Mouse (Mus musculus): ENCODE measurements at regions not wholly inside any gene's neighbourhood (a gene's known extent, or its start where the extent isn't known, plus 50 kb on each side); places are given as distances from the start of the nearest gene placed in this dataset.

DNA sequence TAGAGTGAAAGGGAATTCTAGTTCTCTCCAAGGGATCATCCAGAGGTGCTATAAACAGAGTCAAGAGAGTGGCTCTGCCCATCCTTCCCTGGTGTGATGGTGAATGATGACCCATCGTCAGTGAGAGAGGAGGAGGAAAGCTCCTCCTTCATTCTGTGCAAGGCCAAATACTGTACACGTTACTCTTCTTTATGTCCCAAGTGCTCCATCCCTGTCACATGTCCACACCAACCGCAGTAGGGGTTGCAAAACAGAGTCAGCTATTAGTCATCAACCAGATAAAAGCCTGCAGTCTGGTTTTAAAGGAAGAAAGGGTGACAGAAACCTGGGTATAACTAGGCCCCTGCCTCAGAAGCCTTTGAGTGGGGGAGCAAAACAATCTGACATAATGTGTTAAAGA lies 512.2 kb downstream of the Ccdc171 start:
- no peak for DNase-seq

DNA sequence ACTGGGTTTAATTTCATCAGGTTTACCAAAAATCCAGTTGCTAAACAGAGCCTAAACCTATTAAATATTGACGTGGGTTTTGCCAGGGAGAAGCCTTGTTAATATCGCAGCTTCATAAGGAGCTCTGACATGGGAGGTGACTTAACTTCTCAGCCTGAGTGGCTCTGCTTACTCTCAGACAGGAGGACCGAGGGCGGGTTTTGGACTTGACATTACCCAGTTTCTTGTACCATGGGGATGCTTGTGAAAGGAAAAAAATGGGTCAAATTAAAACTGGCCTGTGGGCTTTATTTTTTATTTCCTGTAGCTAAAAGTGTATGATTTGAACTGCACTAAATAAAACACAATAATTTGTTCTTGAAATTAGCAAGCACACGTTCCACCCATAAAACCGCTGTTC lies 524.9 kb downstream of the Ccdc171 start:
- no peak for DNase-seq

DNA sequence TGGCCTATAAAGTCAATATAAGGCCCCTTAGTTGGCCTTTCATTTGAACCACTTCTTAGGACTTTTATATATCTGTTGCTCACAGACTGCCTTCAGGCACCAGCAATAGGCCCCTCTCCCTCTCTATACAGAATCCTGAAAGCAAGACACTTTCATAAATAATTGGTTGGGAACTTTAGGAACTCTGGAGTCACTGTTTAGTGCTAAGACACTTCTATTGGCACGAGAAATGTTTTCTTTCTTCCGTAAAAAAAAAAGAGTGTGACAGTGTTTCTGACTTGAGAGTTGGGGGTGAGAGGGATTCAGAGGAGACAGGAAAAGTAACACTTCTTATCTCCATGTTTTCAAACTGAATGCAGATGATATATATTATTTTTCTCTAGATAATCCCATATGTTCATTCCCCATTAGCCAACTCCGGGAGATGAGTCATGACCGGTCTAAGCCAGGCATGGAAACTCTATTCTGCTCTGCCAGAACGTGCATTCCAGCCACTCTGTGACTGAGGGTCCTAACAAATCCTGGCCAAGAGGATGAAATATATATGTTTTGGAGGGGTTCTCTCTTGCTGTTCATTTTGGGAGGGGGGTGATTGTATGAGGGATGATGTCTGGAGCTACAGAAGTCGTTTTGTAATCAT lies 531.6 kb downstream of the Ccdc171 start:
- no peak for DNase-seq

DNA sequence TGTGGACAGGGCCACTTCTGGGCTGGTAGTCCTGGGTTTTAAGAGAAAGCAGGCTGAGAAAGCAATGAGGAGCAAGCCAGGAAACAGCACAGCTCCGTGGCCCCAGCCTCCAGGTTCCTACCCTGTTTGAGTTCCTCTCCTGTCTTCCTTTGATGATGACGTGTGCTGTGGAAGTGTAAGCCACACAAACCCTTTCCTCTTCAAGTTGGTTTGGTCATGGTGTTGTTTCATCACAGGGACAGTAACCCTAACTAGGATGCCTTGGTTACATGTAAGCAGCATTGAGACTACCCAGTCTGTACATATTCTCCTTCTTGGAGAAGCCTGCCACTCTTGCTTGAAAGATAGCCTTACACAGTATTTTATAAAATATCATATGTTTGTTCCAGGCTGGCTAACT lies 534.8 kb downstream of the Ccdc171 start:
- DNase-seq: no peak

DNA sequence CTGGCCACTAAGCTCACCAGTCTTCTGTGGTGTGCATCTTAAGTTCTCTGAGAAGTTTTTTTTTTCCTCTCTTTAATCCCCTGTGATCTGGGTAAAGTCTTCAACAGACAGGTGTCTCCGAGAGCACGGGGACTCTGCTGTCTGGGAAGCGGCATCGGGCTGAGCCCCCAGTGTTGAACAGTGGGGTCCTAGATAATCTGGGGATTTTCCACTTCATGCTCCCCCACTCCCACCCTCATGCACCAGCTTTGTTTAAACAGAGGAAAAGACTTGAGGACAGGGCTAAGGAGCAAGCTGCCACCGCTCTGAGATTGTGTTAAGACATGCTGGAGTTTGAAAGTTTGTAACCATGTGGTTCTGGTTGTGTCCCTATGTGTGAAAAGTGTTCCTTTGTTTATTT lies 538.4 kb downstream of the Ccdc171 start:
- DNase-seq: no peak

DNA sequence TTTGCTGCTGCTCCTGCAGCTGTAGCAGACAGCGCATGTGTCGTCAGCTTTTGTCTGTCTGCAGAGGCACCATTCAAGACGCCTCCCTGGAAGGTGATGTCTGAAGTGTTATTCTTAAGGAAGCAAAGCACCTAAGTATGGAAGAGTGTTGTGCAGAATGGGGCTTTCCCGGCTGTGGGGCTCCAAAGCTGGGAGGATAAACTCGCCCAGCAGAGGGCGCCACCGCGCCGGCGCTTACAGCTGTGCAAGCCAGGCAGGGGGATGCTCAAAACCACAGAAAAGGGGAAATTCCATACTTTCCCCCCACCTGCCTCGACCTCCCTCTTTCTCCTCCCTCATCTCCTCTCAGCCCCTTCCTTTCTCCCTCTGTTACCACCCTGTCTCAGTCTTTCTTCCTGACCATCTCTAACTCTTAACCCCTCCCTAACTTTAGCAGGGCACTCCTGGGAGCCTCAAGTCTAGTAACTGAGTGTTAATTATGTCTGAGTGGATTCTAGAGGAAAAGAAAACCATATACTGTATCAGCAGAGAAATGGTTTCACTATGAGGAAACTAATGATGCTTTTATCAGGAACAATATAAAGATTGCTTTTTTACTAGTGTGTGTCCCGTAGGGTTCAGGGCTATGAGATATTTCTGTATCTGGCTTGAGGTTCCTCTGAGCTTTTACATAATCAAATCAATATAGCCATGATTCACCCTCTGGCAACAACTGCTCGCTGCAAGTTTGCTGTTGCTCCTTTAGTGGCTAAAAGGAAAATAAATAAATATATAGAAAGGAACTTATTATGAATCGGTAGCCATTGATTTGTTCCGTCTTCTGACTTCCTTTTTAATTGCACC lies 539.5 kb downstream of the Ccdc171 start:
- DNase-seq: peak; percentile 63

DNA sequence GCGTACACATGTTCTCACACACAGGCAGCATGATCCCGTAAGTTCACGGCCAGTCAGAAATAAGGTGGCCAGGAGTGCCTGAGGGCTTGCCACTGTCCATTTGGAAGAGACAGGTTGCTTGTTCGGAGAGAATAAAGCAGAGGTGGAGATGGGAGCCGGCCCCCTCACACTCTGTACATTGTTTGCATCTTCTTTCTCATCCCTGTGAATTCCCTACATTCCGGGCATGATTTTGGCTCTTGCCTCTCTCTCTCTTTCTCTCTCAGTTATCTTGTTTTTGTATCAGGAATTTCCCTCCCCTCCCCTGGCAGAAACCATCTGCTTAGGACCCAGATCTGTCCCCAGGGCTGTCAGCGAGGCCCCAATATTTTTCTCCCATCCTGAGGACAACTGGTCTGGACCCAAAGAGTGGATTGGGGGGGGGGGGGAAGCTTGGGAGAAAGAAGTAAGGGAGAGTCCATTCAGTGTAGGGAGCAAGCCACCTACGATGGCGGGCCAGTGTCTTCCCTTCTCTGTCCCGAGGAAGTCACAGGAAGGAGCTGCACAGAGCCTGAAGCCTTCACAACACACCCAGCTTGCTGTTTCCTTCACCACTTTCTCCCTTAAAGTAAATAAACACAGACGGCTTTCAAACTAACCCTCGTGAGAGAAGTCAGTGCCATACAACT lies 540.2 kb downstream of the Ccdc171 start:
- no peak for DNase-seq

DNA sequence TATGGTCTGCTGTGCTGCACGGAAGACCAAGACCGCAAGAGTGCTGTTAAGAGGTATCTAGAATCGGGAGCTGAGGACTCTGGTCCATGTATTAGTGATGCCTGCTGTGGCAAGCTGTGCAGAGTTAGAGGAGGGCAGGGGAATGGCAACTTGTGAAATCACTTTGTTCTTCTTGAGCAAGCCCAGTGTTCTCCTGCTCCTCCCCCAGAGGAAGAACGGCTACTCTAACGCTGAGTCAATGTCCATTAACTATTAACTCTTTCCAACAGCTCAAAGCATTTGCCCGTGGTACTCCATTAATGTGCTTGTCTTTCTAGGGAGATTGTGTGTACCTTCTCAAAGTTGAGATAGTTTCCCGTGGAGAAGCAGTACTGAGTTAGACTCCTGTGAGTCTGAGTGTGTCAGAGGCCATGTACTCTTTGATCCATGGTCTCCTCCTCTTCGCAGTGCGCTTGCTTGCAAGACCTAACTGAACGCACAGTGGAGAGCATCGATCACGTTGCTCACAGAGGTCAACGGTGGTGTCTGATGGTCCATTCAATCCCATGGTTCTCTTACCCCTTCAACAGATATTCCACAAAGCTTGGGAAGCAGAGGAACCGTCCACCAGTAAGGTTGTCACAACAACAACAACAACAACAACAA lies 542.7 kb downstream of the Ccdc171 start:
- no peak for DNase-seq

DNA sequence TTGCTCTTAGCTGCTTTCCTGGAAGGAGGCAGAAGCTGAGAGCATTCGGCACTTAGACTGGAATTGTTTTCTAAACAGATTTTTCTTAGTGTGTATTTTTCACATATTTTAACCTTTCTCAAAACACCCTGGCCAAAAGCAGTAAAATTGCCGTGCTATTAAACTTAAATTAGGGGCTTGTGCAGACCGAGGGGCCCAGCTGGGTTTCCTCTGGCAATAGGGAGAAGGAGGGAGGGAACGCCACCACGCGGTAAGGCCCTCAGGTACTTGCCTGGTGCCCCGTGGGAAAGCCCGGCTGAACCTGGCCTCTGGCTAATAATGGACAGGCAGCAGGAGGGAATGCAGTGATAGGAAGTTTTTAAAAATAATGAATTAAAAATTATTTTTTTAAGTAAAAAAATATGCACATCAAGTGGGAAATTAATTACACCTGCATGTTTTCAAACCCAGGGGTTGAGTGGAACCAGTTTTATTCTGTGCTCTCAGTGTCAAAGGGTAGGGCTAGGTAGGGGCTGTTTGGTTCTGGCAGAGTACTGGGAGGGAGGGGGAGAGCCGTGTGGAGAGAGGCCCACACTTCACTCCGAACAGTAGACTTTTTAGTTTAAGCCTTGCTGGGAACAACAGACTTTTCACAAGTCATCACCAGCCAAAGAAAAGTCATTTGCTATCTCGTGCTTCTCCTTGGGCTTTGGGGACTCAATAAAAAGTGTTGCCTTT lies 543.8 kb downstream of the Ccdc171 start:
- no peak for DNase-seq

DNA sequence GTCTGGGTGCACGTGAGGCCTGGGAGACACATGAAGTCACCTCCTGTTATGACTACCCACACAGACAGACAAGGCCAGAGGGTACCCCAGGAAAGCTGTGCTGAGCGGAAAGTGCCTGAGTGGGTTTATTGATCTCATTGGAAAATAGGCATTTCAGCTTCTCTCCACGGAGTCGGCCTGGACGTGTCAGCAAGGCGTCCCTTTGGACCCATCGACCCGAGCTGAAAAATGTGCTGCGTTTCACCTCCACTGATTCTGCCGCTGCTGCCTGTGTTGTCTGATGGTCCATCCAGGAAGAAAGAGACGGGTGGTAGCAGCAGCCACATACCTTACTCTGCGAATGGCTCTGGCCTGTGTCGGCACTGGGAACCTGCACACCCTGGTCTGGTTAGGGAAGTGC lies 544.3 kb downstream of the Ccdc171 start:
- DNase-seq: no peak

DNA sequence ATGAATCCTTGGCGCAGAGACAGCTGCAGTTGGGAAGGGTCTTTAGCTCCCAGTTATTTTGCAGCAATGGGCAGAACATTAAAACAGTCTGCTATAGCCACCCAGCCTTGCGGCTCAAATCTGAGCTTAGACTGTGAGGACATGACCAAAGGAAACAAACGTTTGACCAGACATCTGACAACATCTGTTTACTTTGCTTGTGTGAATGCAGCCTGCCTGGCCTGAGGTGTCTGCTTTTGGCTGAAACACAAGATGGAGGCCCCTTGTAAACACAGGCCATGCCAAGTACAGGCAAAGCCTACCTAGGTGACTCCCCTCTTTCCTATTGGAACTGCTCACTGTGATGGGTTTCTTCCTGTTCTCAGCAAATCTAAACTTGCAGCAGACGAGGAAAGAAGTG lies 544.7 kb downstream of the Ccdc171 start:
- DNase-seq: no peak

DNA sequence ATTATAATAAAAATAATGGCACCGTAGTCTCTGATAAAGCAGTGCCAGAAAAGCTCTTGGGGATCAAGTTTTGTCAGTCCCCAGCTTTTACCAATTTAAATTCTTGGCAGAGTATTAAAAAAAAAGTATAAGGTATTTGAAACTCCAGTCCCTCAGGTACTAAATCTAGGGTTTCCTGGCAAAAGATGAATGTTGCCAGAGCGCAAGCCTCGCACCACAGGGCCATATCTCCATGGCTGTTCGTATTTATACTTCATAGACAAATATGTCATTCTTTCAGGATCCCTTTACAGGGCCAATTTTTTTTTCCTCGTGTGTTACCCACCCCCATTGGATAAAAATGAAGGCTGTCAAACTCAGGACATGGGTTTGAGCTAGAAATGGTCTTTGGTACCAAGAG lies 546.8 kb downstream of the Ccdc171 start:
- DNase-seq: no peak

DNA sequence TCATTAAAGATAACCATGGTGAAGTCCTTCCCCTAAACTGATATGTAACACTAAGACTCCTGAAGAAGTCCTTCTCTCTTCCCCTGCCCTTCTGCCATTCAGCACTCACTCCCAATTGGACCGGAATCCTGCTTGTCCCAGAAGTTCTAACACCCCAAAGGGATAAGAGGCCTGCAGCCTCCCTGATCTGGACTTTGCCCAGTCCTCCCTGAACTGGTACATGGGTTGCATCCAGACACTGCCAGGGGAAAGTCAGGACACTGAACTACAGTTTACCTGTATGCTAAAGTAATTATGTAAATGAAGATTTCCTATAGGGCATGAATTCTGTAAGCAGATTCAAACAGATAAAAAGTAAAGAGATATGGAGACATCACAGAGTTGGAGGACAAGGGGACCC lies 551.2 kb downstream of the Ccdc171 start:
- DNase-seq: no peak

DNA sequence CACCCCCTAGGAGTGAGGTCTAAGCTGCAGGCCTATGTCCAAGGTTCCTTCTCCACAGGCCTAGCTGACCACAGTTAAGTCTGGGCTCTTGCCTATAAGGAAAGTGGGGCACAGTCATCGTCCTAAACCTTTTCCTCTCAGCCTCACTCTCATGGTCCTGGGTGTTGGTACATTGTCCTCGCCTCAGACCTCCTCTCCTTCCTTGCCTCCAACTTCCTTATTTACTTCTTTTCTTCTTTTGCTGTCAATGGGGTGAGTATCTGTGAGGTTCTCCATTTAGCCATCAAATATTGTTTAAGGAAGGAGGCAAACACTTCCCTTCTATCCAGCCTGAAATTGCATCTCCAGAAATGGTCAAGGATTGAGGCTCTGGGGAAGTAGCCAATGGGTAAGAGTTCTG lies 554.2 kb downstream of the Ccdc171 start:
- no peak for DNase-seq

DNA sequence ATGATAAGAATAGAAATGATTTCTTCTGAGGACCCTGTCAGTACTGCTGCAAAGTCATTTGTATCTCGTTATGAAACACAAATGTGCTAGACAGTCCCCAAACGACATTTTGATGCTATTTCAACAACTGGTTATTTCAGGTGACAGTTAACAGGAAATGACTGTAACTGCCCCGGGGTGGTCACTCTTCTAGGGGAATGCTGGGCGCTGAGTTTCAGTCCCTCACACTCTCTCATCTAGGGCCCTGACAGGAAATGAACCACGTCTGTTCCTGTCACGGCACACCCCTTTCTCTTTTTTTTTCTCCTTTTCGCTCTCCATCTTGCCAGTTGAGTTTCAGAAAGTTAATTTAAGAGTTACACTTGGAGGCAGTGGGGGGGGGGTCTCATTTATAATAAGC lies 556.2 kb downstream of the Ccdc171 start:
- no peak for DNase-seq

DNA sequence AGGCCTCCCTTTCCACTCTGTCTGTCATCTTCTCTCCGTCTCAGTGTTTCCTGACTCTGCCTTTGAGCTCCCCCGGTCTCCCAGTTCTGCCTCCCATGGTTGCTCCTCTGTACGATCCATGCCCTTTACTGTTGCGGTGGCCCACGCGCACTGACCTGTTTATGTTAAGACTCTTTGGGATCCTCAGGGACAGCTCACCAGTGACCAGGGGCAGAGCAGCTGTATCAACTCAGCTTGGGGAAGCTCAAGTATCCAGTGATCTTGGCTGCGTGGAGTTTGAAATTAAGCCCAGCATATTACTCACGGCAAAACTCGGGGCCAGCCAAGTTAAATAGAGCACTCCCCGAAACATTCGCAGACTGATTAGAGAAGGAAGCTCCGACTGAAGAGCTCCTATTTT lies 562.8 kb downstream of the Ccdc171 start:
- DNase-seq: peak; percentile 59

DNA sequence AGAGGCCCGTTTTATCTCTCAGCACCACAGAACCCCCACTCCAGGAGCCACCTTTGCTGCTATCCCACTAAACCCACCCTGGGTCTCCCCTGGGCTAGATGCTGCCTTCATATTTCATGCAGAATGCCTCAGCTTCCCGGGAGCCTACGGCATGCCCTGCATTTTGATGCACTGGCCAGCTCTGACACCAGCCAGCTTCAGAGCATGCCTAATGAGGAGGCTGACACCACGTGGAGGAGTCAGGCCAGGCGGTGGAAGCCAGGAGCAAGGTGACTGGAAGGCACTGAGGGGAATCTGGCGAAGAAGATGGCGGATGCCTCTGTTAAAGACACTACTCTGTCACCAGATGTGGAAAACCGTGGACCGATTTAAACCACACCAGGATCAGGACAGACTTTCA lies 567.2 kb downstream of the Ccdc171 start:
- DNase-seq: no peak

DNA sequence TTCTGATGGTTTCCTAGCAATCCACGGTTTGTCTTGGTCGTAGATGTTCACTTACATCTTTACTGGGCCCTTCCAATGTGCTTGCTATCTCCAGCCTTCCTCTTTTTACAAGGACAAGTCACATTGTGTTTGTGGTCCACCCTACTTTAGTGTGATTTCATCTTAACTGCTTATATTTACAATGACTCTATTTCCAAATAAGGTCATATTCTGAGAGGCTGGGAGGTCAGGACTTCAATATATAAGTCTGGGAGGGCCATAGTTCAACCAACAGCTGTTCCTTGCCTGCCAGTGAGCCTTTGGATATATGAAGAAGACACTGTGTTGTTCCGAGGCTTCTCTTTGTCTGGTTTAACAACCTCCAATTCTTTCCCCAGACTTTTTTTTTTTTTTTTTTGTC lies 569.9 kb downstream of the Ccdc171 start:
- DNase-seq: no peak

DNA sequence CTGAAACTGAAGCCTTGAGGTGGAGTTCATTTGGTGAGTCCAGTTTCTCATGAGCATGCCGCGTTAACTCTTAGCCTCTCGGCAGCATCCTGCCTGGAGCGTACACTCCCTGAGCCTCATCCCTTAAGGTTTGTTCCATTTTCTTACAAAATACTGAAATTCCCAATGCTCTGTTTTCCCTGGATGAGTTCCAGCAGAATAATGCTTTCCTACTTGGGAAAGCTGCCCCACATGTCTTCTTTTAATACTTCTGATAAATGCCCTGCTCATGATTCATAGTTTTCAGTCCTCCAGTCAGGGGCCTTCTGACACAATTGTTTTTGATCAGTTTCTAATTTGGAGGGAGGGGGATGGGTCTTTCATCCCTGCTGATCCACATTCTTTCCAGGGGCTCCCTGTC lies 570.7 kb downstream of the Ccdc171 start:
- no peak for DNase-seq

DNA sequence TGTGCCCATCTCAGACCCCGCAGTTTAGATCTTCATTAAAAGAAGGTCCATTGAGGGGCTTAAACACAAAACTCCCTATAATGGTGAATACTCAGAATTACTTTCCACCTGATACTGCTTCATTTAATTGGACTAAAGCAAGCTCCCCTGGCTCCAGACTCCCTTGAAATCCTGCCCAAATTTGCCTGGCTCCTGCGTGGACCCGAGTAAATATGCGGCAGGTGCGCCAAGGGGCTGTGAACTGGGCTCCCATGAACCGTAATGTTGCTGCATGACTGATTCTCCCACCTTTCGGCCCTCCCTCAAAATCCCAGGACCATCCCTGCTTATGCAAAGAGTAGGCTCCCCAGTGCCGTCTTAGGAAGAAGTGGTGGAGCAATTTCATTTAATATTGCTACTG lies 573.7 kb downstream of the Ccdc171 start:
- no peak for DNase-seq

DNA sequence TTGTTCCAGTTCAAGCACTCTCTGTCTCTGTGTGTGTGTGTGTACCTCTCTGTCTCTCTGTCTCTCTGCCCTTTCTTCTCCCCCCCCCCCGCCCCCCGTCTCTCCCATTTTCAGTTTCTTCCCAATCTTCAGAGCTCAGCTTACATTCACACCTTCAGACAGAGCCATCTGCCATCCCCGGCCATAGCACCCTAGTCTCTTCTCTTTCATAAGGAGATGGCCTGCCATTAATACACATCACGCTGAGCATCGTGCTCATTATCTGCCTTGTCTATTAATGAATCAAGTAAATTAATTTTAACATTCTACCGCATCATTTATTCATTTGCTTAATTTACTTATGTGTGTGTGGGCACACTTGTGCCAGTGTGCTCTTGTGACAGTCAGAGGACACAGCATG lies 573.2 kb downstream of the Bnc2 start:
- no peak for DNase-seq

DNA sequence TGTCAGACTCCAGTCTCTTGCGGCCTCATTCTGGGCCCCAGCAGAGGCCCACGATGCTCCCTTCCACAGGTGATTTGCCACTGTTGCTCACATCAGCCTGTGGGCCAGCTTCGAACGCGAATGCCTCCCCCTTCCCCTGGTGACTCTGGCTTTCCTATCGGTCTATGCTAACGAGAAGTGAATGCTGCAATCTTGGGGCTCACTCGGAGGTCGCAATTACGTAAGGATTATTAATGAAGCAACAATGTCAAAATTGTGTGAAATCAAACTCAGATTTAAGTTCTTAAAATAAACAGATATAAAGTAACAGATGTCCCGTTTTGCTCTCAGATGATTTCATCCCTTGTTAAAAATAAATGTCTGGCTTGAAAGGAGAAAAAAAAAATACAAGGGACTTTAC lies 572.3 kb downstream of the Bnc2 start:
- DNase-seq: peak; percentile 20

DNA sequence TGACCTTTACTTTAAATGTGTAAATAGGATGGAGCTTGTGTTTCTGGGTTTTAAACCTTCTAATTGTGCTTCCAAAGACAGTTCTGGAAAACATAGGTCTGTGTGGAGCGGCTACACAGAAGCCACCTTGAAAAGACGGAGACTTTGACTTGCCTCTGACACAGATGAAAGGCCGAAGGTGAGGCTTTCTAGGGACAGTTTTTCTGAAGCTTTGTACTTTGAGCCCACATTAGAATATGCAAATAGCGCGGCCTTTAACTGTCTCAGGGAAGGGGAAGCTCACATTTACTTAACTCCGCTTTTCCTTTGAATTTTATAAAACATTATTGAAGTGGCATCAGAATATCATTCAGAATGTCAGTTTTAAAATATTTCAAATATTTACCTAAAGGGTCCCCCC lies 566.5 kb downstream of the Bnc2 start:
- no peak for DNase-seq
